Mouse (Mus musculus) naive thymus-derived CD4-positive, alpha-beta T cell, adult 2 months (primary cell): ENCODE measurements around the gene Rnf128.
A peak's percentile ranks its signal among the peaks of the same experiment; 100 is the strongest.
"Not testable (repeated sequence)": the region's sequence is repeated elsewhere in the genome, so short reads cannot be mapped to it uniquely, and the experiment has no call there.

Experiments
- DNase-seq: peaks from one replicate; pipeline ENCODE4 v3.0.0-alpha.2; 2011; ENCODE audit warnings: low read depth

The Rnf128 gene

DNA sequence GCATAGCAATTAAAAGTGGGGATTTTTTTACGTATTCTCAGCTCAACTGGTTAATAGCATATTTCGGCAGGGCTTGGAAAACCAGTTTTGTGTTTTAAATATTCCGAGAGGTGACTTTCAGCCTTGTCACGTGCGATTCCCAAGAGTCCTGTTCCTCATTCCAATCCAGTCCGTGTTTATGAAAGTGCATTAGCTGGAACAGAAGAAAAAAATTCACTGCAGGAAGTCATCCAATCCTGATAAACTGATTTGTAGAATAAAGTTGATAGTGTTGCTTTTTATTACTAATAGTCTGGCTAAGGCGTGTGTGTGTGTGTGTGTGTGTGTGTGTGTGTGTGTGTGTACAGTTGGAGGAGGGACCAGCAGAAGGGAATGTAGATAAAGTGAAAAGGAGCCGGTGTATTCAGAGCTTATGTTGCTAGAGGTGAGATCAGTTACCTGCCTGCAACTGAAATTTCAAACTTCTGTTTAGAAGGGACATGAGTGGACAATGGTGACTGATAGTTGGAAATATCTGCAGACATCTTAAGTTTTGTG lies at the start of gene Rnf128:
Gene Rnf128, plus strand, starts transcription at position 392 of the 537 bp plus-strand sequence.
- DNase-seq, result no peak

DNA sequence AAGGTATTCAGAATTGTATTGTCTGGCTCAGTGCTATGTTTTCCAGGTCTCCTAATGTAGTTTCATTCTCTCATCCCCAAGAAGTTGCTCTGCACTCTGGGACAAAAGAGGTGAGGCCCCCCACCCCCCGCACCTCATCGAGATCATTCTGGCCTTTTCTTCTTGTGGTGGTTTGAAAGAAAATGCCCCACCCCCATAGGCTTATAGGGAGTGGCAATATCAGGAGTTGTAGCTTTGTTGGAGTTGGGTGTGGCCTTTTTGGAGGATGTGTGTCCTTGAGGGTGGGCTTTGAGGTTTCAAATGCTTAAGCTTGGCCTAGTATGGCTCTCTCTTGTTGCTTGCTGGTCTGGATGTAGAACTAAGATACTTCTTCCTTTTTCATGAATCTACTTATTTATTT lies 47.0 kb upstream of the Rnf128 start:
- no peak for DNase-seq

DNA sequence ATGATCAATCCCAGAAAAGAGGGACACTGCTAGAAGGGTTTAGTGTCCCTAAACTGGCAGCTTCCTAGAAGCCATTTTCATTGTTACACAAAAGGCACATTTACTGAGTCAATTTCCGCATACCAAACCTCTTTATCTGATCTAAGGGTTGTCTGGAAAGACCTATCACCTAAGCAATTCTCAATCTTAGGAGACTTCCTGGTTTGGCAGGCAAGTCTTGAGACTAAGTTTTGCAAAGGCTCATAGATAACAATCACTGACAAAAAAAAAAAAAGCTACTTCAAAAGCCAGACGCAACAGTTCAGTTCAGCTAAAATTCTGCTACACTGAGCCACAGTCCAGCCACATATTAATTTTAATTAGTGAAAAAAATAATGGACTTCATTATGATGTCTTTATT lies 43.9 kb upstream of the Rnf128 start:
- peak; percentile 2 for DNase-seq

DNA sequence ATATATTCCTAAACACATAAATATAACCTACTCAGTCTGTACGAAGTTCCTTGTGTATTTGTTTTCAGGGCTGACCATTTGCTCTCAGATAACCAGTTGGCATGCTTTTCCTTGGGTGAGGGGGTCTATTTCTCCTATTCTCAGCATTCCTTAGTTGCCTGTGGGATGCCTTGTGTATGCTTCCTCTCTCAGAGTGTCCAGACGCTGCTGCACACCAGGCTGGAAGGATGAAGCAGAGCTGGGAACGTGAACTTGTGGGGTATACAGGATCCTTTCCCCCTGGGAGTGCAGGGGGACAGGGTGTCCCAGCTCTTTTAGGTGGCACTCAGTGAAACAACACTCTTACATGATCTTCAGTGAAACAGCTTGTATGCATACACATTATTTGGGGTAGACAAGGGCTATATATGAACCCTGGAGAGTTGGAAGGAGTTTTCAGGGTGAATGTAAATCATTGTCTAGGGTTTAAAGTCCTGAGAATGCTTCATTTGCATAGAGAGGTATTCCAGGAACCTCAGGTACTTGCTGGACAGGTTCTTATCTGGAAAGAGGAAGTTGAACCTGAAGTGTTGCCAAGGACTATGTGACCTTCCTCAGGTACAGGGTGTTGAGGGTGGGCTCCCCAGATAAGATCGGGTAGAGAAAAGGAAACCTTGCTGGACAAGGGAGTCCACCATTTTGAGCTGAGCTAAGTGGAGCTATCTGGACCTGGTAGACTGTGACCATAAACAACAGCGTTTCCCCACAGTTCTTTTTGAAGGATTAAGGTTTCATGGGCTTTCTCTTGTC lies 38.6 kb upstream of the Rnf128 start:
- DNase-seq, result no peak

DNA sequence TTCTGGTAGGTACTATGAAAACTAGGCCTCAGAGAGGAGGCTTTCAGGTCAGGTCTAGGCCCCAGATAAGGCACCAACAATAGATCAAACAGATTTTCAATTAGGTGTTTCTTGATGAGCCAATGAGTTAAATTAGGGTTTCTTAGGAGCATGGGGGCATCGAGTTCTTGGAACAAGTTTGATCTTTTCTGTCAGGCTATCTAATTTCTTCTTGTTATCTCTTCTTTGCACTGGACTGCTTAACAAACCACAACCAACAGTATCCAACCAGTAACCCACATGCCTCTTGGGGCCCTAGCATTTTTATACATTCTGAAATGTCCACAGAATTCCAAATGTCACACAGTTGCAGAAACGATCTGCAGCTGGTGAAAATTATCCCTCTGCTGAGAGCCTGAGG lies 37.4 kb upstream of the Rnf128 start:
- DNase-seq, result no peak

DNA sequence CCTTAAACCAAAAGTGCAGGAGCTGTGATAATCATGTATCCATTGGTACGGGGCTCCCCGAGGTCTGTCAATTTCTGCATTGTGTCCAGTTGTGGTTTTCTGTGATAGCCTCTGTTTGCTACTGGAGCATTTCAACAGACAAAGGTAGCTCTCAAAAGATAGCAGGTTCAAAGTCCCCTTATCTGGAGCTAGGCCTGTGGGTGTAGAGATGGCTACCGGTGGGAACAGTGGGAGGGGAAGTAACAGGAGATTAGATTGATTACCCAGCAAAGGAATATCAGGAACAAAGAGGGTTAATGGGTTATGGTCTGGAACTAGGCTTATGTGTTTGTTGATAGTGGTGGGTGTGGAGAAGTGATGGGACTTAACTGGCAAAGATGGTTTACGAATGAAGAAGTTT lies 36.1 kb upstream of the Rnf128 start:
- no peak for DNase-seq

DNA sequence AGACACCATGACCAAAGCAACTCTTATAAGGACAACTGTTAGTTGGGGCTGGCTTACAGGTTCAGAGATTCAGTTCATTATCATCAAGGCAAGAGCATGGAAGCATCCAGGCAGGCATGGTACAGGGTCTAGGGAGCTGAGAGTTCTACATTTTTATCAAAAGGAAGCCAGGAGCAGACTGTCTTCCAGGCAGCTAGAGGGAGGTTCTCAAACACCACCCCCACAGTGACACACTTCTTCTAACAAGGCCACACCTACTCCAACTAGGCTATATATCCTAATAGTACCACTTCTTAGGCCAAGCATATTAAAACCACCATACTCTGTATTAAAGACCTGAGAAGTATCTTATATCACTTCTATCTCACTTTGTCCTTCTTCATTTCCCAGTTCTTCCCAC lies 33.4 kb upstream of the Rnf128 start:
- no peak for DNase-seq

DNA sequence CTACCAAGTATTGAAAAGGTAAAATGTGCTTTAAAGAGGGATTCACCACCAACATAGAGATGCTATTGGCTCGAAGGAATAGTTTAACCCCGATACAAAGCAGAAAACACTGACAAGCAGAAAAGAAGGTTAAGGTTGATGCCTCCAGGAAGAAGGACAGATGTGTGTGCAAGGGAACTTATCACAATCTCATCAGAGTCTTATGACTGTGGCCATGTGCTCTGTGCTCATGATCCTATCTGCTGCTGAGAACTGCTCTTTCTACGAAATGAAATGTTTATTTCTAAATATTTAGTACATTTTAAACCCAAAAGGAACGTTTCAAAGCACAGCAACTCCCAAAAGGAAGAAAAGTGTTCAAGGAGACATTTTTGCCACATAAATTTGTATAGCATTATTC lies 30.8 kb upstream of the Rnf128 start:
- DNase-seq, result no peak

DNA sequence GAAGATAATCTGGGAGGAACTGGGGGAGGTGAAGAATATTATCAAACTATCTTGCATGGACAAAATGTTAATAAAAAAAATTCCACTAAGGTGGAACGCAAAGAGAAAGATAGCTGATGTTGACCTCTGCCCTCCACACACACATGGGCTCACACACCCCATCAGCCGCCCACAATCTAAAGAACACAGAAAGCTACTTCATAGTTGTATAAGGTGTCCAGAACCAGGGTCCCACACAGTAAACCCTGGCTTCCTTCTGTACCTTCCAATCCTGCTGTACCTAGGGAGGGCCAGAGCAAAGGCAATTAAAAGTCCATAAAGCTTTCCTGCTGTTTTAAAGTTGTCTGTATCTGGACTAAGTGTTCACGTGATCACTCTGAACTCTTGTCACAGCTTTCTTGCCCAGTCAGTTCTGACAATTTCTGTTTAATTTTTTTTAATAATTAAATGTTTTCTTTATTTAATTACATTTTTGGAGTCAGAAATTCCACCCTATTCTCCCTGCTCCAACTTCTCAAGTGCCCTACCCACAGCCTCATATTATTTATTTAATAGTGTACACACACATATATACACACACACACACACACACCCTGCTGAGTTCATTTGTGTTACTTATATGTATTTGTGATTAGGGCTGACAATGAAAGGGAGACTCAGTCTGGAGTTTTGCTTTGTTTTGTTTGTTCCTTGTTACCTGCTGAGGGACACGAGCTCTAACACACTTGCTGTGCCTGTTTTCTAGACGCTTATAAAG lies 25.3 kb upstream of the Rnf128 start:
- DNase-seq, result no peak

DNA sequence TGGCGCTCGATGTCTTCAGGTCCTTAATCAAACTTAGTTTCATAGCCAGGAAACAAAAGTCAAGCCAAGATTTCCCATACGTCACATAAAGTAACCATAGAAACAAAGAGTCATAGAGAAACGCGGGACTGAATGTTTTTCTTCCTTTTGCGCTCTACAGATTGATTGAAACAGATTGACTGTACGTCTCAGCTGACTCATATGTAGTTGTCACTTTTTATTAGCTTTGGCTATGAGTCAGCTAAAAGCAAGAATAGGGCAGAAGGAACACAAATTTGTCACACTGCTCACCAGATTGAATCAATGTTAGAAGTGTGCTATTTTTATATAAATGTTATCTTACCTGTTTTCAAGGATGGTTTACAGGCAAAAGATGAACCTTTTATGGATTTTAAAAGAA lies 19.4 kb upstream of the Rnf128 start:
- no peak for DNase-seq

DNA sequence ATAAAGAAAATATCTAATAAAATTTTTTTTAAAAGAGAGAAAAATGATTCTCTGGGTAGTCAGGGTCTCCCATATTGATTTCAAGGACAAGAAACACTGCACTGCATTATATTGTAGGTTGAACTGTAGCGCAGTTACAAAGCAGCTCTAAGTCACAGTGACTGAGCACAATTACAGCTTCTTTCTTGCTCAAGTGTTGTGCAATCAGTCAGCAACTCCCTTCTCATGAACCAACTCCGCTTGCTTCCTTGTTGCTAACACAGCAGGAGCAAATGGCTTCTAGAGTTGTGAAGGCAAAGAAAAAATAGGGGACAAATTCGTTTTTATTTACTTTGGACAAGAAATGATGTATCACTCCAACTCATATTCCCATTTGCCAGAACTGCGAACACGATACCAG lies 12.7 kb upstream of the Rnf128 start:
- no peak for DNase-seq

DNA sequence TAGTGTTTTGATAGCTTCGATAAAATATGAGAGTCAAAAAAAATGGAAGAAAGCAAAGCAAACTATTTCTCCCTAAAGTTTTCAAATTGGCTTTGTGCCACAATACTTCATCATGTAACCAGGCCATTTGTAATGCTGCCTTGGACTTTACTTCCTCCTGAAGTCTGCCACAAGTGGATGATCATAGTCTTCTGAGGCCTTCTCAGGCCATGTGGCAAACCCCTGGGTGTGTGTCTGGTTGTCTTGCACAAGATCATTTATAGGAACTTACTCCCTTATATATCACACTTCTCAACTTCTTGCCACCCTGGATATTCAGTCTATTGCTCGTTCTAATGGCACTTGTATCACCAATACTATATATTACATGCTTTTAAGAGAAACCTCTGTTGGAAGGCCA lies 11.0 kb upstream of the Rnf128 start:
- DNase-seq, result no peak

DNA sequence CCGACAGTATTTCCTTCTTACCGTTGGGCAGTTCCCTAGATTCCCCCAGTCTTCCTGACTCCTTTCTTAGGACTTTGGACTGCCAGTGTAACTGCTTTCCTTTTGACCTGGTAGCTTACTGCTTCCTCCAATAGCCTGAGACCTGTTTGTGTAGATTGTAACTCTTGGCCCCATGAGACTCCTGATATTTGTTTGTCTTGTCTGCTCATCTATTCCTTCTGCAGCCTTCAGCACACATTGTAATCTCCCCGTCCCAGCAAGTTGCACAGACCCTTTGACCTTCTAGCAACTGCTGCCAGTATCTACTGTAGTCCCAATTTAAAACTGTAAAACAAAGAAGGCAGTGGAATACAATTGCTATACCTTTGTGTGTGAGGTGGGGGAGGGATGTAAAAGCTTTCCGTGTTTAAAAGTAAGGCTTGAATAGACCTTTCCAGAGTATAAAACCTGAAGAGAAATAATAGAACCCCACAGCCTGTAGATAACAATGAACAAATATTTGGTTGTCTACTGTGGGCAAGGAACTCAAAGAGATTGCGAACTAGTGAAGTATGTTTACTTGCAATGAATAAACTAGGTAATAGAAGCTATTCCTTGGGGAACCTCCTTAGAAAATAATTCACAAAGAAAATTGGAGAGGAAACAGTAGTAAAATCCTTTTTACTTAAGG lies 726 bp upstream of the Rnf128 start:
- no peak for DNase-seq

DNA sequence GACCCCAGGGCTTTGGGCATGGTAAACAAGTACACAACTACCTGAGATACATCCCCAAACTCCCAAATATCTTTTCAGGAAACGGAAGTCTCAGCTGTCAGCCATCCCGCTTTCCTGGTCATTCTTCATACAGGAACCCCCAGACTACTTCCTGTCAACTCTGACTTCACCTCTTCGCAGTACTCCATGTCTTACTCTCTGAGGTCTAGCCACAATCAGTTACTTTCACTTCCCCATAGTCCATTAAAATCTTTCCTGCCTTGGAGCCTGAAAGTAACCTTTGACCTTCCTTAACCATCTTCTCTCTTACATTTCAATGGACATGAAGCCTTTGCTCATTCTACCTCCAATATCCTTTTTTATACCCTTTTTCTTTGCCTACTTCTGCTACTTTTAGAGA lies 6.9 kb downstream of the Rnf128 start:
- no peak for DNase-seq

DNA sequence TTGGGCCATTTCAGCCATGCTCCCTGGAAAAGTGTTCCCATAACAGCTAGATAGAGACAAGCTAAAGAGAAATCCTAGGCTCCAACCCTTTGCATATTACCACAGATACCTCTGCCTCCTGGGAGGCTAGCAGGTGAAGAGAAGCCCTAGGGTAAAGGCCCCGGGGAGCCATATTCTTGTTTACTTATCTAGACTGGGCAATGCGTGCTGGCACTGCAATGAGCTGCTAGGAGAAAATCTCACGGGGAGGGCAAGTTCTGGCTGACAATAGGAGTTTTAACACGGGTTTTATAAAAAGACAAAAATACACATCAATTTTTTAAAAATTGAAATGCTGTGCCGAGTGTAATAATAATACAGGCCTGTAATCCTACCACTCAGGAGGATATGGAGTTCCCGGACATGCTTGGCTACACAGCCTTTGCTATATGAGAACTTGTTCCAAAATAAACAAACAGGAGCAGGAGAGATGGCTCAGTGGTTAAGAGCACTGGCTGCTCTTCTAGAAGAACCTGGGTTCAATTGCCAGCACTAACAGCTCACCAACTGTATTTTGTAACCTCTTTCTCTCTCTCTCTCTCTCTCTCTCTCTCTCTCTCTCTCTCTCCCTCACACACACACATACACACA lies 15.6 kb downstream of the Rnf128 start:
- DNase-seq, result no peak

DNA sequence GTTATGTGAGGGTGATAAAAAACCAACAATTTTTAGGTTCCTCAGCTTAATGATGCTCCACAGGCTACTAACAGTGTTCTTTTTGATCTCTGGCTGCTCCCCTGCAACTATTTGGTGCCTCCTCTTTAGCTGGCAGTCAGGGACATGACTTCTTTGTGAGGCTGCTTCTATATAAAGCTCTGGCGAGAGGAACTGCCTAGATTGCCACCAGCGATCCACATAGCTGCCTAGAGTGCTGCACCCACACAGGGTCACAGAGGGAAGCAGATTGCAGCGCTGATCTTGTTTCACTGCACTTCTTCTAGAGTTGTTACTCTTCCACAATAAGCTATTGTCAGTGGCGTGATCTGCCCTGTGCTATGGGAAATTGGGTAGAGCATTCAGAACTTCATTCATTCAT lies 20.5 kb downstream of the Rnf128 start:
- DNase-seq, result no peak

DNA sequence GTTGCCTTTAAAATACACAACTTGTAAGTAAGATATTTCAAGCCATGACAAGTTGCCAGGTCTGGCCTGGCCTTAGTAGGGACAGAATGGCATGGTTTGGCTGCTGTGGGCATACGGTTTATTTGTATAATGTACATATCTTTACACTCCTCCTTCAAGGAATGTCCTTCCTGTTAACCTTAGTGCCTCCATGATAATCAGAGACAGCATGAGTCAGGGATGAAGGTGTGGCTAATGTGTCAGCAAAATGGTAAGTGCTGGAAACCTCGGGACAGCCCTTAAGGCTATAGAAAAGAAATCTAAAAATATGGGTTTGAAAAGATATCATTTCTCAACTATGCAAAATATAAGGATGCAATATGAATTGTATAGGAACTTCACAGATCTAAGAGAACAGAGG lies 23.6 kb downstream of the Rnf128 start:
- DNase-seq, result not testable (repeated sequence)

DNA sequence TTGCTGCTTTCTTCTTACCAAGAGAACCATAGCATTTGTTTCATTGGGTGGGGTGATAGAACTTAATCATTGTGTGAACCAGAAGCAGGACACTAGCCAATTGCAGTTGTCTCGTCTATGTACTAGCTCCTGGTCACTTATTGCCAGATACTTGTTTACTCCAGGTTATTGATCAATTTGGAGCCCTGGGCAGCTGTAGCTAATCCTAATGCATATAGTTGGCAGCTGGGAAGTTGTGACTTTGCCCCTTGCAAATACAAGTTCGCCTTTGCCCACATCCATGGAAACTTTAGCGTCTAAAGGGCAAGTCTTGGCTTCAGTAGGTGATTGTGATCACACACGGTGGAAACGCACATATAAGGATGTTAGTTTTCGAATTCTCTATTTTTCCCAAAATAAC lies 33.3 kb downstream of the Rnf128 start:
- DNase-seq, result no peak

DNA sequence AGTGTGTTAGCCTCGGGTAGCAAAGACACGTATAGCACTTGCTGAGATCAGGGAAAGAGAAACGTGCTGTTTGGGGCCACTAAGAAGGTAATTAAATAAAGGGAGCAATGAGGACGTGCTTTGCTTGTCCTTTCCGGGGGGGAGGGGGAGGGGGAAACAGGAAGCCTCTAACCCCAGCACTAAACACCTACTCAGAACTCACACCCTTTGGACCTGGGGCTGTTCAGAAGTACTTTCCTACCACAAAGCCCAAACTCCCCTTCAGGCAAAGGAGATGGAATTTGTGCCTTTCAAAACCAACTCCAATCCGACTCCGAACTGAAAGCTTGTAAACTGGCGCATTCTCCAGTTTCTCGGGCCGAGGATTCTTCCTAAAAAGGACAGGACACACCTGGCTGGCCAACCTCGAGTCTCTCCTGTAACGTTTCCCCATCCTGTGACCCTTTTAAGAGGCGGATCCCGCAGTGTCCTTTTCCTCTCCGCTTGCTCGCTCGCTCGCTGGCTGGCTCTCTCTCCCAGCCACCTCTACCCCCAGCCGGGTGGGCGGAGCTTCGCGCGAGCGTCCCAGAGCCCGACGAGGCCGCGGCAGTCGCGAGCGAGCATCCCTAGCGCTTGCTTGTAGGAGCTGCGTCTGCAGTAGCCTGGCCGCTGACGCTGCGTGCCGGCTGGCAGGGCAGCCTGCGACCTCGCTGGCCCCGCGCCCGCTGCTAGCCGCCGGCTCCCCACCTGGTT lies 47.1 kb downstream of the Rnf128 start:
- DNase-seq, result peak; percentile 71

DNA sequence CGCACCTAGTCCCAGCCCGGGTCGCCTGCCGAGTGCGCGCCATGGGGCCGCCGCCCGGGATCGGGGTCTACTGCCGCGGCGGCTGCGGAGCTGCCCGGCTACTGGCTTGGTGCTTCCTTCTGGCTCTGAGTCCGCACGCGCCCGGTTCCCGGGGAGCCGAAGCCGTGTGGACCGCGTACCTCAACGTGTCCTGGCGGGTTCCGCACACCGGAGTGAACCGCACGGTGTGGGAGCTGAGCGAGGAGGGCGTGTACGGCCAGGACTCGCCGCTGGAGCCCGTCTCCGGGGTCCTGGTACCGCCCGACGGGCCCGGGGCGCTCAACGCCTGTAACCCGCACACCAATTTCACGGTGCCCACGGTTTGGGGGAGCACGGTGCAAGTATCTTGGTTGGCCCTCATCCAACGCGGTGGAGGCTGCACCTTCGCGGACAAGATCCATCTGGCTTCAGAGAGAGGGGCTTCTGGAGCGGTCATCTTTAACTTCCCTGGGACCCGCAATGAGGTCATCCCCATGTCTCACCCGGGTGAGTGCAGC lies 47.7 kb downstream of the Rnf128 start:
- no peak for DNase-seq

DNA sequence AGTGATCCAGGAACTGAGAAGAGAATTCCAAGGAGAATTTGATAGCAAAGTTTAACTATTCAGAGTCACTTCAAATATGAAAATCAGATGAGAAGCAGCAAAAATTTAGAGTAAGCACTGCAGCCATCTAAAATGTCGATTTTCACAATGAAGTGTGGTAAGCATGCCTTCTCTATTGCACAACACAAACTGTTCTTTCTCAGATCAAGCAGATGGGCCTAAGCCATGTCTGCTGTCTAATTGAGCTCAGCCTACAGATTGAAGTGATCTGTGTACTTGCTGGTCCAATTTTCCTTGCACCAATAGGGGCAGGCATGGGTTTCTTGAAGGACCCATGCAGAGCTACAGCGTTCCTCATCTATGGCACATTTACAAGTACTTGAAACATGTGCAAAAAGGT lies 51.6 kb downstream of the Rnf128 start:
- no peak for DNase-seq
